Mouse (Mus musculus): ENCODE data around the gene Hapln1.

DNA sequence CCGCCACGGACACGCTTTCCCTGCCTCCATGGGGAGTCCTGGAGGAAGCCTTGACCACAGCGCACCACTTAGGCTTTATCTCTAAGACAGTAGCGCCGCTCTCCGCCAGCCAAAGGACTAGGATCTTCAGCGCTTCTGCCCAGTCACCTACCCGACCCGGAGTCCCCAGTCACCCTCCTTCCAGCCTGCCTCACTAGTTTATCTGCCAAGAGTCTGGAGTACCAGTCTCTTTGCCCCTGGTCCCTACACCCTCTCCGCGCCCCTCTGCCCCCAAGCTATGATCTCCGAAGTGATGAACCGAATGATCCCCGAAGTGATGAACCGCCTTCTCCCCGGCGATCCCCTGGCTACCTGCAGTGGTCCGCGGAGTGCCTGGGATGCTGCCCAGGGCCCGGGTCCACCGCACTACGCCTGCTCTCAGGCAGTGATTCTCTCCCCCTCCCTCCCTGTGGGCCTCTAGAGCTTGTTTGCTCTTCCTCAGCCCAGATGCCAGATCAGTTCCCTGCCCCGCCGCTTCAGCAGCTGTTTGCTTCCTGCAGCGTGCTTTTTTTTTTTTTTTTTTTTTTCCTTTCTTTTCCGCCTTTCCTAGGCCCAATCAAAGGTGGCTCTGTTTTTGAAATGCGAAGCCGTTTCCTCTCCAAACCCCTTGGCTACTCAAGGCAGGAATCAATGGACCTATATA, at the start of gene Hapln1:
- TF ChIP-seq CTCF (IDR thresholded peaks at IDR 0.05) (peak; percentile 67), EP300 (IDR thresholded peaks at IDR 0.05) (no peak)

Data from lung, postnatal 0 days (tissue).